Mouse (Mus musculus): Measurements from ENCODE around the gene Hsd17b1. TPM values are rescaled to one million over a fixed set of nuclear protein-coding genes. Genes with fewer than 3 reads are reported as not detected.

Gene Hsd17b1
- polyA plus RNA-seq, 2 experiments = 0.23 TPM; not detected in 1

DNA sequence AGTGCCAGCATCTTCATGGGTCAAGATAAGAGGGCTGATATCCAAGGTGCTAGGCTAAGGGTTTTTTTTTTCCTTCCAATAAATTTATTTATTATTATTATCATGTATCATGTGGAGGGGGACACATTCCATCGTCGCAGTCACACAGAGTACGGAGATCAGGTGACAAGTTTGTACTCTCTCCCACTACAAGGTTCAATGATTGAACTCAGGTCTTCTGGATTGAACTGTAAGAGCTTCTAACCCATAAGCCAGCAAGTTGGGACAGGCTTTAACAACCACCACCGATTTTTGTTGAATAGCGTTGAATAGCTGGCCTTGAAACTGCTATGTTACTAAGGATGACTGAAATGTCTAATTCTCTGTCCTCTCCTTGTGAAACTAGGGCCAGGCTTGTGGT lies 2.2 kb downstream of the Hsd17b1 start:
- Histone ChIP-seq H3K4me2 (replicated peaks; ENCODE audit: low read depth, low read length, severe bottlenecking) (no peak overlapping the region), H3K9me3 (ENCODE audit: control insufficient read depth, low read length) (no peaks in the 10 kb centered on the region), H3K4me3 (replicated peaks; ENCODE audit: low read length) (no peak overlapping the region), H3K36me3 (ENCODE audit: control insufficient read depth, insufficient read depth, low read length) (peaks cover under 1% of the 10 kb centered on the region; the same call in 1 of the 2 replicates), H3K27ac (replicated peaks; ENCODE audit: low read depth, low read length) (no peak overlapping the region), H3K27me3 (ENCODE audit: control insufficient read depth, insufficient read depth, low read length) (peaks cover 34% of the 10 kb centered on the region), H3K4me1 (ENCODE audit: control insufficient read depth, insufficient read depth, low read length) (peaks cover 9% of the 10 kb centered on the region), H3K9ac (ENCODE audit: low read depth, low read length, severe bottlenecking) (no peak overlapping the region)
- ATAC-seq (ENCODE audit: low FRiP score, low read depth) (no peak), DNase-seq (ENCODE audit: low spot score) (no peak)
- 62% methylated on average over 5 of the region's 5 CpGs for WGBS
- no peak for TF ChIP-seq POLR2A (IDR thresholded peaks at IDR 0.05; ENCODE audit: borderline replicate concordance, extremely low read depth, insufficient read depth, insufficient read length)

DNA sequence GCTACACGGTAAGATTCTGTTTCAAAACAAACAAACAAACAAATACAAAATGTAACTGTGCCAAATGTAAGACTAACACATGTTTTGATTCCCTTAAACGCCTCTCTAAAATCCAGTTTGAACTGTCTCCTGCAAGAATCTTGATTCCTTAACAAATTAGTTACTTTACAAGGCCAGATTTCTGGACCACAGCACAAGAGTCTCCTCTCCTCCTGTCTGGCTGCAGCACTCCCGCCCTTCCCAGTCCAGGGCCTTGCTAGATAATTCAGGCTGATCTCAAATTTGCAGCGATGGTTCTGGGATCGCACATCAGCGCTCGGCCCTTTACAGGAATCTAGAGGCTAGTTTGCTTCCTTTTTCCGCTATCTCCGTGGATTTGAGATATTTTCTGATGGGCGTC lies 3.4 kb downstream of the Hsd17b1 start:
- H3K27me3 ChIP-seq (ENCODE audit: control insufficient read depth, insufficient read depth, low read length) = peaks cover 34% of the 10 kb centered on the region
- H3K4me2 ChIP-seq (replicated peaks; ENCODE audit: low read depth, low read length, severe bottlenecking) = peak overlapping the region; percentile 92
- no peak overlapping the region for H3K27ac ChIP-seq (replicated peaks; ENCODE audit: low read depth, low read length)
- H3K9ac ChIP-seq (ENCODE audit: low read depth, low read length, severe bottlenecking) = peak overlapping the region; percentile 35
- peaks cover 18% of the 10 kb centered on the region for H3K4me1 ChIP-seq (ENCODE audit: control insufficient read depth, insufficient read depth, low read length)
- no peaks in the 10 kb centered on the region for H3K9me3 ChIP-seq (ENCODE audit: control insufficient read depth, low read length)
- WGBS = 8% methylated on average over 10 of the region's 10 CpGs
- no peak for TF ChIP-seq POLR2A (IDR thresholded peaks at IDR 0.05; ENCODE audit: borderline replicate concordance, extremely low read depth, insufficient read depth, insufficient read length)
- ATAC-seq (ENCODE audit: low FRiP score, low read depth) = no peak
- H3K4me3 ChIP-seq (replicated peaks; ENCODE audit: low read length) = peak overlapping the region; percentile 67
- peaks cover 6% of the 10 kb centered on the region; the same call in 1 of the 2 replicates for H3K36me3 ChIP-seq (ENCODE audit: control insufficient read depth, insufficient read depth, low read length)
- no peak for DNase-seq (ENCODE audit: low spot score)

DNA sequence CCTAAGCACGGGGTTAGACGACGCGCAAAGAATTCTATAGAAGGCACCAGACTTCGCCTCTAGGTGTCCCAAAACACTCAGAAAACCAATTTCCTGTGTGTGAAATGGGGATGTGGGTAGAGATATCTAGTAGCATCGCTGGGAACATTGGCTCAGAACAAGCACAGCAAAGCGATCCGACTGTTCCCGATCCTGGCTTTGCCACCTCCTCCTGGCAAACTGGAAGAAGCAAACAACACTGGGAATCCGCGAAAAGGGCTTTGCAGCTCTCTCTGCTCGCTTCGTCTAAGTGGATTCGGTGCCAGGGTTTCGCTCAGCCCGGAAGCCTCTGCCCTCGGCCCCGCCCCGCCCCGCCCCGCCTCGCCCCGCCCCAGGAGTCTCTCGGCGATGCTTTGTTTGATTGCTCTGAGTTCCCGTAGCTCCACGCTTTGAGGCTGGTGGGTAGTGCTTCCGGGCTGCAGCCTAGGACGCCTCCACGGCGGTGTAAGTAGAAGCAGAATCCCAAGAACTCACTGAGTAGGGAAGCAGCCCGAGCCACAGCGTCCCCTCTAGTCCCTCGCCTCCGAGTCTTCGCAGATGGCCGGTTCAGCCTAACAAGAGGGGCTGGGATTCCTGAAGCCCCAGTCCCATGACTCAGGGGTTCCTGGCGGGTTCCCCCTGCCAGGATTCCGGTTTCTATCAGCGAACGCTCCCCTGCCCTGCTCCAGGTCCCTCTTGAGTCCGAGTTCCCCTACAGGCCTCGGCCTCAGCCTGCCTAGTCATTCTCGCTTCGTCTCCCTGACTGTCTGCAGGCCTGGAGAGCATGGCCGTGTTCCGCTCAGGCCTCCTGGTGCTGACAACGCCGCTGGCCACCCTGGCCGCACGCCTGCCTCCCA lies 4.2 kb downstream of the Hsd17b1 start, which contains the start of gene Coasy:
Gene Coasy (plus strand): TSS at position 358 of the 875 bp plus-strand sequence.
- Histone ChIP-seq H3K4me1 (ENCODE audit: control insufficient read depth, insufficient read depth, low read length) (peaks cover 19% of the 10 kb centered on the region), H3K9me3 (ENCODE audit: control insufficient read depth, low read length) (no peaks in the 10 kb centered on the region), H3K4me3 (replicated peaks; ENCODE audit: low read length) (peak within 1 kb of the TSS; percentile 67), H3K4me2 (replicated peaks; ENCODE audit: low read depth, low read length, severe bottlenecking) (peak within 1 kb of the TSS; percentile 92), H3K9ac (ENCODE audit: low read depth, low read length, severe bottlenecking) (peak within 1 kb of the TSS; percentile 84), H3K27ac (replicated peaks; ENCODE audit: low read depth, low read length) (peak within 1 kb of the TSS; percentile 78), H3K27me3 (ENCODE audit: control insufficient read depth, insufficient read depth, low read length) (peaks cover 34% of the 10 kb centered on the region), H3K36me3 (ENCODE audit: control insufficient read depth, insufficient read depth, low read length) (peaks cover 6% of the 10 kb centered on the region; the same call in 1 of the 2 replicates)
- under 1% methylated on average over 46 of the region's 51 CpGs for WGBS
- TF ChIP-seq POLR2A (IDR thresholded peaks at IDR 0.05; ENCODE audit: borderline replicate concordance, extremely low read depth, insufficient read depth, insufficient read length) = peak; percentile 62; the same call in 1 of the 2 replicates
- DNase-seq (ENCODE audit: low spot score) (peak; percentile 91), ATAC-seq (ENCODE audit: low FRiP score, low read depth) (peak; percentile 88)

DNA sequence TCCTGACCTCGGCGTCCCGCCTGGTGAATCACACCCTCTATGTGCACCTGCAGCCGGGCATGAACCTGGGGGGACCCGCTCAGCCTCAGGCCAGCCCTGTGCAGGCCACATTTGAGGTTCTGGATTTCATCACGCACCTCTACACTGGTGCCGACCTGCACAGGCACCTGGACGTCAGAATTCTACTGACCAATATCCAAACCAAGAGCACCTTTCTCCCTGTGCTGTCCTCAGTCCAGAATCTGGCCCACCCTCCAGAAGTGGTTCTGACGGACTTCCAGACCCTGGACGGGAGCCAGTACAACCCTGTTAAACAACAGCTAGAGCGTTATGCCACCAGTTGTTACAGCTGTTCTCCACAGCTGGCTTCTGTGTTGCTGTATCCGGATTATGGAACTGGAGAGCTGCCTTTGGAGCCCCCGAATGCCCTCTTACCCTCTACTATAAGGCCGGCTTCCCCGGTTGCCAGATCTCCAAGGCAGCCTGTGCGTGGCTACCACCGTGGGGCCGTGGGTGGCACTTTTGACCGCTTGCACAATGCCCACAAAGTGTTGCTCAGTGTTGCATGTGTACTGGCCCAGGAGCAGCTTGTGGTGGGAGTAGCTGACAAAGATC lies 5.0 kb downstream of the Hsd17b1 start:
- Histone ChIP-seq H3K4me3 (replicated peaks; ENCODE audit: low read length) (peak overlapping the region; percentile 67), H3K9me3 (ENCODE audit: control insufficient read depth, low read length) (no peaks in the 10 kb centered on the region), H3K9ac (ENCODE audit: low read depth, low read length, severe bottlenecking) (peak overlapping the region; percentile 84), H3K27ac (replicated peaks; ENCODE audit: low read depth, low read length) (peak overlapping the region; percentile 78), H3K27me3 (ENCODE audit: control insufficient read depth, insufficient read depth, low read length) (peaks cover 32% of the 10 kb centered on the region), H3K4me1 (ENCODE audit: control insufficient read depth, insufficient read depth, low read length) (peaks cover 25% of the 10 kb centered on the region), H3K4me2 (replicated peaks; ENCODE audit: low read depth, low read length, severe bottlenecking) (peak overlapping the region; percentile 92), H3K36me3 (ENCODE audit: control insufficient read depth, insufficient read depth, low read length) (peaks cover 6% of the 10 kb centered on the region; the same call in 1 of the 2 replicates)
- TF ChIP-seq POLR2A (IDR thresholded peaks at IDR 0.05; ENCODE audit: borderline replicate concordance, extremely low read depth, insufficient read depth, insufficient read length) = no peak
- DNase-seq (ENCODE audit: low spot score) = no peak
- 31% methylated on average over 19 of the region's 19 CpGs for WGBS
- ATAC-seq (ENCODE audit: low FRiP score, low read depth) = no peak

DNA sequence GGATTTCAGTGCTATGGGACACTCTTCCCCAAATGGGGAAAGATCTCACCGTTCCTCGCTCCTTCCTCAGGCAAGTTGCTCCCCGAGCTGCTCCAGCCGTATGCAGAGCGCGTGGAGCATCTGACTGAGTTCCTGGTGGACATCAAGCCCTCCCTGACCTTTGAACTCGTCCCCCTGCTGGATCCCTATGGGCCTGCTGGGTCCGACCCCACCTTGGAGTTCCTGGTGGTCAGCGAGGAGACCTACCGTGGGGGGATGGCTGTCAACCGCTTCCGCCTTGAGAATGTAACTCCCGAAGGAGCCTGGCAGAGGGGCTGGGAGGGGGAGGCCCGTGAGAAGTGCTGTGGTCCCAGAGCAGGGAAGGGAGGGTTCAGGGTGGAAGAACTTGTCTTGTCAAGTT lies 6.0 kb downstream of the Hsd17b1 start:
- WGBS = 78% methylated on average over 14 of the region's 14 CpGs
- no peak for TF ChIP-seq POLR2A (IDR thresholded peaks at IDR 0.05; ENCODE audit: borderline replicate concordance, extremely low read depth, insufficient read depth, insufficient read length)
- ATAC-seq (ENCODE audit: low FRiP score, low read depth) (no peak), DNase-seq (ENCODE audit: low spot score) (no peak)
- Histone ChIP-seq H3K36me3 (ENCODE audit: control insufficient read depth, insufficient read depth, low read length) (peaks cover 17% of the 10 kb centered on the region), H3K4me1 (ENCODE audit: control insufficient read depth, insufficient read depth, low read length) (peaks cover 25% of the 10 kb centered on the region), H3K27me3 (ENCODE audit: control insufficient read depth, insufficient read depth, low read length) (peaks cover 21% of the 10 kb centered on the region), H3K4me3 (replicated peaks; ENCODE audit: low read length) (no peak overlapping the region), H3K9ac (ENCODE audit: low read depth, low read length, severe bottlenecking) (no peak overlapping the region), H3K9me3 (ENCODE audit: control insufficient read depth, low read length) (no peaks in the 10 kb centered on the region), H3K27ac (replicated peaks; ENCODE audit: low read depth, low read length) (no peak overlapping the region), H3K4me2 (replicated peaks; ENCODE audit: low read depth, low read length, severe bottlenecking) (no peak overlapping the region)
